Mouse (Mus musculus) embryonic fibroblast, embryonic 13.5 days (primary cell): ENCODE measurements at regions not wholly inside any gene's neighbourhood (a gene's known extent, or its start where the extent isn't known, plus 50 kb on each side); places are given as distances from the start of the nearest gene placed in this dataset.

Source experiments
- CTCF ChIP-seq: IDR thresholded peaks from 2 replicates; pipeline ENCODE4 v1.5.1; 2011; ENCODE audit warnings: mild to moderate bottlenecking, control low read depth, low read length, moderate library complexity, borderline replicate concordance; ENCODE audit not compliant: insufficient read depth
- POLR2A ChIP-seq: IDR thresholded peaks from 2 replicates; pipeline ENCODE4 v1.6.1; 2011; ENCODE audit warnings: low read depth, mild to moderate bottlenecking, control low read depth, low read length, moderate library complexity

DNA sequence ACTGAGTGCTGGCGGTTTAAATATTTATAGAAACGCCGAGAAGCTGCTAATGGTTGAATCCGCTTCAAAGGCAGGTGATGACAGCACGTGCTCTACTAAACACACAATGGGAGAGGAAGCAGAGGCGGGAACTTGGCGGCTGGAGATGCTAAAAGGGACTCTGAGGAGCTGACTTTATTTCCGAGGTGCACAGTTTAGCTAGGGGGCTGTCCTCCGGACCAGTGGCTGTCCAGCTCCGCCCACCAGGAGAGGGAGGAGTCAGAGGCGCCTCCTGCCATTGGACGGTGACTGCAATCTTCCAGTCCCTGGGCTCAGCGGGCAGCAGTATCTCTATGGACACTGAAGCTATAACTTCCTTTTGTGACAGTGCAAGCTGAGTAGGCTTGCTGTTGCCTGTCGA is 400.4 kb downstream of the Ajap1 start:
- no peak for TF ChIP-seq CTCF
- no peak for TF ChIP-seq POLR2A
